Comparison of ENCODE assay signal across 33 mouse cellular contexts in the genomic region with DNA sequence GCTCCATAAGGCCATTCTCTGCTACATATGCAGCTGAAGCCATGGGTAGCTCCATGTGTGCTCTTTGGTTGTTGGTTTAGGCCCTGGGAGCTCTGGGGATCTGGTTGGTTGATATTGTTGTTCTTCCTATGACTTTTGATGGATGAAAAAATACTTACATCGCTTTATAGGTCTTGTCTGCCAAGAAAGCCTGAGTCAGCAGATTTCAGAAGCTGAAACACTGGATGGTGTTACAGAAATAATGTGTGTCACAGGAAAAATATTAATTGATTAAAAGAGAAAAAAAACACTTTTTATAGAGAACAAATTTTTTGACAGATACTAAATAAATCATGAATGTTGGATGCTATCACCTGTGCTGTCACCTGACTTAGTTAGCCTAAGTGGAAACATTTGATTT. TPM values are rescaled to one million over a fixed set of nuclear protein-coding genes. Genes with fewer than 3 reads are reported as not detected.
"Had no signal": no experiment of that assay in that cellular context is flagged by ENCODE, and none has a peak within 500 bp of the region (broad histone marks: within the 10 kb centered on the region; RNA-seq: fewer than 3 reads in every experiment).

No protein-coding gene starts in this region.

- H3K9me3 ChIP-seq: limb, embryonic 10.5 days; limb, embryonic 12.5 days; limb, embryonic 13.5 days; limb, embryonic 15.5 days; liver, embryonic 12.5 days; liver, embryonic 13.5 days; liver, embryonic 15.5 days; lung, embryonic 15.5 days; megakaryocyte, embryonic 14.5 days; midbrain, embryonic 10.5 days; midbrain, embryonic 12.5 days; midbrain, embryonic 13.5 days; midbrain, embryonic 15.5 days; neural tube, embryonic 12.5 days had no signal

- H3K27ac ChIP-seq: limb, embryonic 10.5 days; limb, embryonic 12.5 days; limb, embryonic 13.5 days; limb, embryonic 15.5 days; liver, embryonic 12.5 days; liver, embryonic 13.5 days; liver, embryonic 14.5 days; liver, embryonic 15.5 days; lung, embryonic 15.5 days; macrophage; midbrain, embryonic 10.5 days; midbrain, embryonic 12.5 days; midbrain, embryonic 13.5 days; midbrain, embryonic 15.5 days; neural tube, embryonic 12.5 days had no signal

- H3K4me3 ChIP-seq: limb, embryonic 10.5 days; limb, embryonic 12.5 days; limb, embryonic 13.5 days; limb, embryonic 15.5 days; liver, embryonic 12.5 days; liver, embryonic 13.5 days; liver, embryonic 15.5 days; lung, embryonic 15.5 days; megakaryocyte, embryonic 14.5 days; midbrain, embryonic 10.5 days; midbrain, embryonic 12.5 days; midbrain, embryonic 13.5 days; midbrain, embryonic 15.5 days; myocyte; neural tube, embryonic 12.5 days had no signal

- ATAC-seq: liver, embryonic 12.5 days; liver, postnatal 0 days; lung, postnatal 0 days; midbrain, embryonic 13.5 days; midbrain, embryonic 15.5 days; midbrain, embryonic 16.5 days had no signal

- H3K4me1 ChIP-seq: limb, embryonic 10.5 days; limb, embryonic 12.5 days; limb, embryonic 13.5 days; limb, embryonic 15.5 days; liver, embryonic 12.5 days; liver, embryonic 13.5 days; liver, embryonic 15.5 days; lung, embryonic 15.5 days; megakaryocyte, embryonic 14.5 days; midbrain, embryonic 12.5 days; midbrain, embryonic 15.5 days; neural tube, embryonic 12.5 days had no signal

- H3K4me2 ChIP-seq: limb, embryonic 12.5 days; limb, embryonic 13.5 days; limb, embryonic 15.5 days; liver, embryonic 11.5 days; liver, embryonic 12.5 days; liver, embryonic 13.5 days; liver, embryonic 15.5 days; lung, embryonic 14.5 days; lung, embryonic 15.5 days; midbrain, embryonic 11.5 days; midbrain, embryonic 12.5 days; midbrain, embryonic 13.5 days; midbrain, embryonic 15.5 days; neural tube, embryonic 12.5 days had no signal

- H3K27me3 ChIP-seq: limb, embryonic 12.5 days; limb, embryonic 13.5 days; limb, embryonic 15.5 days; liver, embryonic 12.5 days; liver, embryonic 13.5 days; liver, embryonic 15.5 days; lung, embryonic 15.5 days; megakaryocyte, embryonic 14.5 days; midbrain, embryonic 12.5 days; midbrain, embryonic 13.5 days; midbrain, embryonic 15.5 days; neural tube, embryonic 12.5 days had no signal

- H3K36me3 ChIP-seq: limb, embryonic 10.5 days; limb, embryonic 12.5 days; limb, embryonic 13.5 days; limb, embryonic 15.5 days; liver, embryonic 12.5 days; liver, embryonic 13.5 days; liver, embryonic 15.5 days; lung, embryonic 15.5 days; midbrain, embryonic 10.5 days; midbrain, embryonic 12.5 days; midbrain, embryonic 13.5 days; midbrain, embryonic 15.5 days; neural tube, embryonic 12.5 days had no signal

- DNase-seq: left cerebral cortex, postnatal 4 days; liver; liver, embryonic 13.5 days; liver, postnatal 0 days; lung, adult 18-20 months; lung, adult 2 months; lung, embryonic 14.5 days; lung, postnatal 10 days; lung, postnatal 14 days; lung, postnatal 36 days; lung, postnatal 4 days; midbrain, embryonic 14.5 days had no signal

- H3K9ac ChIP-seq: limb, embryonic 12.5 days; limb, embryonic 13.5 days; limb, embryonic 15.5 days; liver, embryonic 12.5 days; liver, embryonic 13.5 days; liver, embryonic 14.5 days; liver, embryonic 15.5 days; liver, postnatal 0 days; lung, embryonic 14.5 days; lung, embryonic 15.5 days; midbrain, embryonic 12.5 days; midbrain, embryonic 13.5 days; midbrain, embryonic 15.5 days; neural tube, embryonic 12.5 days had no signal

RNA-seq across cellular contexts. Expression of gene Plxna2, which starts 52.4 kb away (rescaled TPM):
- total RNA-seq: monocyte, adult 5-6 weeks had no signal
